Mouse (Mus musculus) liver, embryonic 12.5 days (tissue): Measurements from ENCODE around the gene Sbno1. TPM values are rescaled to one million over a fixed set of nuclear protein-coding genes. Genes with fewer than 3 reads are reported as not detected.

Experiments
- ATAC-seq: fragments of 200-750 bp; cut with Nextera tagmentation; 2 replicates; pipeline ENCODE4 v1.8.0; 2017; ENCODE audit warnings: moderate number of reproducible peaks, mild to moderate bottlenecking, moderate library complexity
- H3K27ac ChIP-seq: fragments of 300-500 bp; sonication (generic); 2 replicates; pipeline ENCODE4 v1.5.1; 2016; ENCODE audit warnings: mild to moderate bottlenecking
- H3K27me3 ChIP-seq: fragments of 300-500 bp; sonication (generic); replicated peaks from 2 replicates; pipeline ENCODE4 v1.6.1; 2016; ENCODE audit warnings: mild to moderate bottlenecking, moderate library complexity
- H3K36me3 ChIP-seq: fragments of 300-500 bp; sonication (generic); 2 replicates; pipeline ENCODE4 v1.6.1; 2016; ENCODE audit warnings: mild to moderate bottlenecking, moderate library complexity
- H3K4me1 ChIP-seq: fragments of 300-500 bp; sonication (generic); 2 replicates; pipeline ENCODE4 v1.6.1; 2016
- H3K4me2 ChIP-seq: fragments of 300-500 bp; sonication (generic); 2 replicates; pipeline ENCODE4 v1.6.1; 2016; ENCODE audit warnings: mild to moderate bottlenecking, moderate library complexity
- H3K4me3 ChIP-seq: fragments of 300-500 bp; sonication (generic); 2 replicates; pipeline ENCODE4 v1.5.1; 2016; ENCODE audit warnings: mild to moderate bottlenecking, moderate library complexity
- H3K9ac ChIP-seq: fragments of 300-500 bp; sonication (generic); 2 replicates; pipeline ENCODE4 v1.6.1; 2016; ENCODE audit warnings: mild to moderate bottlenecking, moderate library complexity
- H3K9me3 ChIP-seq: fragments of 300-500 bp; sonication (generic); replicated peaks from 2 replicates; pipeline ENCODE4 v1.6.1; 2016; ENCODE audit warnings: mild to moderate bottlenecking, moderate library complexity
- WGBS: fragments of 180-500 bp; shearing (Covaris S2); methylation state at CpG from one replicate; pipeline ENCODE4 v1.1.7; 2016; ENCODE audit not compliant: insufficient replicate concordance; 5-methylcytosine and 5-hydroxymethylcytosine counted together
- polyA plus RNA-seq: library from polyadenylated mRNA; unstranded; fragments of >200 nt; fragmentation: Nextera tagmentation; extraction: Ambion mirVana; gene quantifications from 2 replicates; pipeline ENCODE4 v1.2.1, GENCODE M21; 2016

The Sbno1 gene
- polyA plus RNA-seq, 1 experiment from 2014 or later: 60.1 TPM

DNA sequence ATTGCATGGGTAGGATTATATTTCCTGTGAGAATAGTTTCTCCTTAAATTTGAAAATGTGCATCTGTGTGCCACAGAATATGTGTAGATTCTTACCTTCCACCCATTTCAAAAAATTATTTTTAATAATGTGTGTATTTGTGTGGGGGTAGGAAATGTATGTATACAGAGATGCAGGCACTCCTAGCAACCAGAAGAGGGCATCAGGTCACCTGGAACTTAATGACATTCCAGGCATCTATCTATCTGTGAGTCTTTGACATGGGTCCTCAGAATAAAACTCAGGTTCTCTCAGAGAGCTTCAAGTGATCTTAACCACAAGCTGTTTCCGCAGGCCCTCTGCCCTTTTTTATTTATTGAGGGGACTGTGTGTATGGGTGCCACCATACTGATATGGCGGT is 66.2 kb downstream of the Sbno1 start:
- Histone ChIP-seq H3K4me2 (no peak overlapping the region), H3K9ac (no peak overlapping the region), H3K4me3 (no peak overlapping the region), H3K36me3 (no peaks in the 10 kb centered on the region), H3K4me1 (peaks cover 6% of the 10 kb centered on the region; the same call in 1 of the 2 replicates), H3K27me3 (no peaks in the 10 kb centered on the region), H3K9me3 (no peaks in the 10 kb centered on the region), H3K27ac (no peak overlapping the region)
- WGBS: 68% methylated on average over 2 of the region's 2 CpGs
- ATAC-seq: no peak

DNA sequence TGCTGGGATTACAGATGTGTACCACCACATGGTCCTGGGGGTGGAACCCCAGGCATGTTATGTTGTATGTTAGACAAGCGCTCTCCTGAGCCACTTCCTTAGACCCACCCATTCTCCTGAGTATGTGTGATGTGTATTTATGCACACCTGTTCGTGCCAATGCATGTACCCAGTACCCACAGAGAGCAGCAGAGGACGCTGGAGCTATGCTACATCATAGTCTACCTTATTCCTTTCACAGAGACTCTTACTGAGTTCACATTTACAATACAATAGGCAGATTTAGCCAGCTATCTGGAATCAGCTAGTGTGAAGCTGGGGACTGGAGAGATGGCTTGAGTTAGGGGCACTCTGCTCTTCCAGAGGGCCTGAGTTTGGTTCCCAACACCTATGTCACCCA is 69.1 kb downstream of the Sbno1 start:
- WGBS: 53% methylated on average over 3 of the region's 3 CpGs
- H3K9me3 ChIP-seq: no peaks in the 10 kb centered on the region
- no peaks in the 10 kb centered on the region for H3K36me3 ChIP-seq
- H3K4me2 ChIP-seq: no peak overlapping the region
- no peaks in the 10 kb centered on the region for H3K27me3 ChIP-seq
- no peak overlapping the region for H3K4me3 ChIP-seq
- no peak for ATAC-seq
- peaks cover 24% of the 10 kb centered on the region for H3K4me1 ChIP-seq
- no peak overlapping the region for H3K9ac ChIP-seq
- no peak overlapping the region for H3K27ac ChIP-seq

- Histone ChIP-seq H3K27ac (no peak overlapping the region), H3K9me3 (no peaks in the 10 kb centered on the region), H3K4me1 (peaks cover 36% of the 10 kb centered on the region), H3K4me3 (peak overlapping the region; percentile 96), H3K9ac (peak overlapping the region; percentile 98), H3K36me3 (peaks cover 6% of the 10 kb centered on the region), H3K27me3 (no peaks in the 10 kb centered on the region), H3K4me2 (peak overlapping the region; percentile 96)
- WGBS: 9% methylated on average over 12 of the region's 12 CpGs
- ATAC-seq: no peak
Measured at GRCm38 (mm10) chr5:124355425-124355959, 70.3 kb downstream of the Sbno1 start.

GRCm38 (mm10) chr5:124354574-124355424 is 71.0 kb downstream of the Sbno1 start:
- peaks cover 13% of the 10 kb centered on the region for H3K36me3 ChIP-seq
- H3K4me2 ChIP-seq: peak overlapping the region; percentile 96
- peak overlapping the region; percentile 96 for H3K4me3 ChIP-seq
- peak; percentile 75 for ATAC-seq
- H3K9ac ChIP-seq: peak overlapping the region; percentile 98
- H3K9me3 ChIP-seq: no peaks in the 10 kb centered on the region
- peak overlapping the region; percentile 93 for H3K27ac ChIP-seq
- no peaks in the 10 kb centered on the region for H3K27me3 ChIP-seq
- WGBS: under 1% methylated on average over 35 of the region's 60 CpGs
- peaks cover 41% of the 10 kb centered on the region for H3K4me1 ChIP-seq

DNA sequence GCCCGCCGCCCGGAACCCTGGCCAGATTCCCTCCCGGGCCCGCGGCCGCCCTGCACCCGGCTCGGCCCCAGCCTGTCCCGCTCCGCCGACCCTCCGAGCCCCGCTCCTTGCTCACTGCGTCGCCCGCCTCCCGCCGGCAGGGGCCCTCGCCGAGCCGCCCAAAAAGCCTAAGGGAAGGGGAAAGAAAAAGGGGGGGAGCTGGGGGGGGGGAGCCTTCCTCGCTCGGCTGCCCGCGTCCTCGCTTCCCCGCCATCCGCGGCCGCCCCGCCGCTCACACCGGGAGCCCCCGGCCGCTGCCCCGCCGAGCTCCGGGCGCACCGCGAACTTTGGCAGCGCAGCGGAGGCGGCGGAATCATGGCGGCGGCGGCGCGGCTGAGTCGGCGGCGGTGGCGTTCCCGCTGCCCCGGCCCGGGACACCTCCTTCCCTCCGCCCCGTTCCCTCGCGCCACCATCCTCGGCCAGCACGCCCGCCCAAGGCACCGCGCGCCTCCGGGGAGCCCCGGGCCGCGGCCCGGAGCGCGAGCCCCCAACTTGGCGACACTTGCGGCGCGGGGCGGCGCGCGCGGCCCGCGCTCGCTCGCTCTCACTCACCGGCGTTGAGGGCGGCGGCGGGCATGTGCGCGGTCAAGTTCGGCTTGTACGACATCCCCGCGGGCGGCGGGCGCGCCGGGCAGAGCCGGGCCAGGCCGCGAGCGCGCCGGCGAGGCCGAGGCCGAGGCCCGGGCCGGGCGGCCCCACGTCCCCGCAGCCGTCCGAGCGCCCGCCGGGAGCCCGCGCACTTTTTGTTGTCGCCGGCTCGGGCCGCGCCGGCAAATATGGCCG is 71.9 kb downstream of the Sbno1 start:
- under 1% methylated on average over 86 of the region's 132 CpGs for WGBS
- H3K9me3 ChIP-seq: no peaks in the 10 kb centered on the region
- peak overlapping the region; percentile 98 for H3K9ac ChIP-seq
- peak overlapping the region; percentile 96 for H3K4me3 ChIP-seq
- H3K4me2 ChIP-seq: peak overlapping the region; percentile 96
- peaks cover 48% of the 10 kb centered on the region for H3K4me1 ChIP-seq
- peaks cover 22% of the 10 kb centered on the region for H3K36me3 ChIP-seq
- peak overlapping the region; percentile 93 for H3K27ac ChIP-seq
- no peaks in the 10 kb centered on the region for H3K27me3 ChIP-seq
- ATAC-seq: peak; percentile 53

DNA sequence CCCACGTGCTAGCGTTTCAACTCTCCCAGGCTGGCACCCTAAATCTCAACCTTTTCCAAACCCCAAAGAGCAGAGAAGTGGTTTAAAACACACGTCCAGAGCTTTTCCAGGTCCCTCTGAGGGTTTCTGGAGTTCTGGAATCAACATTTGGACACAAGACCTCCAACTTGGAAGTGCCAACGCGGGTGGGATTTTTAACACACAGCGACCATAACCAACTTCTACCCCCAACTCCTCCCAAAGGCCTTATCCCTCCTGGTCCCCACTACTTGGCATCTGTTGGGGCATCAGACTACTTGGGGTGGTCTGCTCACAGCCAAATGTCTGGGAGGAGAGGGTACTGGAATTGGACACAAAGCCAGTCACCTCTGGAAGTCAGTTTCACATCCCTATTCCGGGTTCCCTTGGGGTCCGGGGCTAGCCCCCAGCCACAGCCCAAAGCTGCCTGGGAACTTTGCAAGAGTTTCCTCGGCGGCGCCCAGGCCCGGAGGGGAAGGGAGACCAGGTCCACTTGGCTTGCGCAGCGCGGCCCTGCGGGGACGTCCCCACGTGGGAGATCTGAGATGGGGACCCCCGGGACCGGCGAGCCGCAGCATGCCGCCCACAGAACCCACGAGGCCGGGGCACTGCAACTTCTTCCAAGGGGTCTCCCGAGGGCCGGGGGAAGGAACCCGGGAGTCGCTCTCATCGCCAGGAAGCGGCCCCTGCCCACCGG is 72.6 kb downstream of the Sbno1 start:
- H3K4me2 ChIP-seq: peak overlapping the region; percentile 96
- no peaks in the 10 kb centered on the region for H3K9me3 ChIP-seq
- peak overlapping the region; percentile 96 for H3K4me3 ChIP-seq
- peak overlapping the region; percentile 98 for H3K9ac ChIP-seq
- H3K36me3 ChIP-seq: peaks cover 30% of the 10 kb centered on the region
- peak overlapping the region; percentile 93 for H3K27ac ChIP-seq
- peaks cover 48% of the 10 kb centered on the region for H3K4me1 ChIP-seq
- ATAC-seq: no peak
- H3K27me3 ChIP-seq: no peaks in the 10 kb centered on the region
- WGBS: under 1% methylated on average over 31 of the region's 32 CpGs

DNA sequence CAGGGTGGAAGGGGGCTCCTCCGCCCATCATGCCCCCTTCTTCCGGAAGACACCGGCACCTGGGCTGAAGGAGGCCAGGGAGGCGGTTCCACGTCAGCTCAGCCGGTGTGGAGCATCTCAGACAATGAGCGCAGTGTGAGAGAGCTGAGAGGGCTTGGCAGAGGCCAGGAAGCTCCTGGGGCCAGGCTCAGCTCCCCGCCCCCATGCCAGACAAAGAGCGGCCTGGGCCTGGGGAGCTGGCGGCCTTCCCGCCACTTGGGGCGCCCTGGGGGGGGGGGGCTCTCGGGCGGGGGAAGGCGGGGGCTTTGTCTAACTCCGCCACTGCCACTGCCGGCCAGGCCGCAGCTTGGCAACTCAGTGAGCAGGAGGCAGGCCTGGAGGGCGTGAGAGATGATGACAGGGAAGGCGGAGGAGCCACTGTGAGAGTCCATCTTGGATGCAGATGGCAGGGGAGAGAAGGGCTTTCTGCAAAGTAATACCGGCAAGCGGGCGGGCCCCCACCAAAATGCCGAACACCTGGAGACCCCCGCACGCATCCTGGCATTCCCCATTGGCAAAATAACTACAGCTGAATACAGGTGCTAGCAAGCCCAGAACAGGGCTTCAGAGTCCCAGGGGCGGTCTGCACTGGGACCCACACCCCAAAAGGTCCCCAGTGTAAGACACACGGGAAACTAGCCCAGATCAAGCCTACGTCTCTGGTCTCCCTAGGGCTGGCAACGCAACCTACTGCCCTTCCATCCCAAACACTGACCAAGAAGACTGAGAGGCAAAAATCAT is 73.5 kb downstream of the Sbno1 start:
- H3K4me3 ChIP-seq: peak overlapping the region; percentile 96
- whole genome bisulfite sequencing: 8% methylated on average over 30 of the region's 30 CpGs
- peak overlapping the region; percentile 96 for H3K4me2 ChIP-seq
- peak overlapping the region; percentile 93 for H3K27ac ChIP-seq
- no peaks in the 10 kb centered on the region for H3K9me3 ChIP-seq
- H3K36me3 ChIP-seq: peaks cover 37% of the 10 kb centered on the region
- ATAC-seq: peak; percentile 64
- H3K27me3 ChIP-seq: no peaks in the 10 kb centered on the region
- H3K9ac ChIP-seq: peak overlapping the region; percentile 98
- peaks cover 48% of the 10 kb centered on the region for H3K4me1 ChIP-seq

DNA sequence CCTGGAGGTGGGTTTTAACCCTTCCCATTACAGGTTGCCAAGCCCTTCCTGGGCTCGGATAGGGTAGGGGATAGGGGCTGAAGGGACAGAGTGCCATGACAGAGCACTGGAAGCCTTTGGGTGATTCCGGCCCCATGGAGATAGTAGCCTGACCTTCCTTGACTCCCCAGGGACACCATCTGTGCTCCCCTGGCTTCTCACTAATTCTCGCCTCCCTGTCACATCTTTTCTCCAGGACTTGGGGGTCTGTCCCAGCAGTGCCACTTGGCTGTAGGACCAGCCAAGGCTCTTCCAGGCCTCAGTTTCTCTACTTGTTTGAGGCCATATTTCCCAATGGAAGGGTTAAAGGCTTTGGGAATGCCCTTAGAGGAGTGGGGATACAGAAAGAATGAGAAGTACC is 74.2 kb downstream of the Sbno1 start:
- H3K4me3 ChIP-seq: peak overlapping the region; percentile 96
- peak overlapping the region; percentile 96 for H3K4me2 ChIP-seq
- peak overlapping the region; percentile 98 for H3K9ac ChIP-seq
- H3K27ac ChIP-seq: peak overlapping the region; percentile 93
- ATAC-seq: no peak
- peaks cover 44% of the 10 kb centered on the region for H3K36me3 ChIP-seq
- peaks cover 48% of the 10 kb centered on the region for H3K4me1 ChIP-seq
- WGBS: 60% methylated on average over 3 of the region's 3 CpGs
- H3K9me3 ChIP-seq: no peaks in the 10 kb centered on the region
- H3K27me3 ChIP-seq: no peaks in the 10 kb centered on the region

DNA sequence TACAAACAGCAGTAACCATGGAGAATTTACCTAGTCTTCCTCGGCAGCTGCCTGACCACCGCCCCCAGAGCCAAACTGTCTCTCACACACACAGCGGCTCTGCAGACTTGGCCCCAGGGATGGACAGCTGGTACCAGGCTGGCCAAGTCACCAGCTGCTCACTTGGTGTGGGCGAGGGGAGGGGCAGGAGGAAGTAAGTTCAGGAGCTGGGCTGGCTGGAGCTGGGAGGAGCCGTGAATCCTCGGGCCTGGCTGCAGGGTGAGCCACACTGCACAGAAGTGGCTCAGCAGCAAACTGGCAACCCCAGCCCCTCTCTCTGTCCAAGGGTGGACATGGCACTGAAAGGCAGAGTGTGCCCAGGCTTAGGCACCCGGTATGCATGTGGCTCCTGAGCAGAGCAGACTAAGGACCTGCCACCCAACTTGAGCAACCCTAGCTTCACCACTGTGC is 74.7 kb downstream of the Sbno1 start:
- no peaks in the 10 kb centered on the region for H3K9me3 ChIP-seq
- peak overlapping the region; percentile 96 for H3K4me2 ChIP-seq
- H3K27ac ChIP-seq: peak overlapping the region; percentile 93
- H3K36me3 ChIP-seq: peaks cover 49% of the 10 kb centered on the region
- 51% methylated on average over 7 of the region's 7 CpGs for WGBS
- H3K4me3 ChIP-seq: no peak overlapping the region
- no peak for ATAC-seq
- peak overlapping the region; percentile 98; the same call in 1 of the 2 replicates for H3K9ac ChIP-seq
- H3K4me1 ChIP-seq: peaks cover 48% of the 10 kb centered on the region
- no peaks in the 10 kb centered on the region for H3K27me3 ChIP-seq

DNA sequence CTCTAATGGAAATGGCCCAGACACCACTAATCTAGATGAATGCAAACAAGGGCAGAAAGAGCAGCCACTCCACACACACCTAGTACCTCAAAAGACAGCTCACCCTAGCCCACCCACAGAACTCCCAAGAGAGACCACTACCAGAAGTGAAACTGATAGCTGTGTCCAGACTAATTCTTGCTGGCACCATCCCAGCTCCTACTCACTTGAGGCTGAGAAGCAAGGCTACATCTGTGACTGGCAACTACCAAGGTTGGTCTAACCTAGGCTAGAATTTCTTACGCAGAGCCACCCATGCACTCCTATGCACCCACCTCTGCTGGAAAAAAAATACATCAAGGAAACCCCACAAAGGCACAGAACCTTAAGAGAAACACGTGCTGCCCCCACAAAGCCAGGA is 75.5 kb downstream of the Sbno1 start:
- H3K9ac ChIP-seq: no peak overlapping the region
- H3K36me3 ChIP-seq: peaks cover 52% of the 10 kb centered on the region
- peaks cover 45% of the 10 kb centered on the region for H3K4me1 ChIP-seq
- H3K9me3 ChIP-seq: no peaks in the 10 kb centered on the region
- no peaks in the 10 kb centered on the region for H3K27me3 ChIP-seq
- no peak overlapping the region for H3K27ac ChIP-seq
- 0 out of 2 replicates have a peak overlapping the region, but pooled peaks have one; percentile 96 for H3K4me2 ChIP-seq
- no peak for ATAC-seq
- H3K4me3 ChIP-seq: no peak overlapping the region
- 88% methylated on average over 2 of the region's 2 CpGs for WGBS

GRCm38 (mm10) chr5:124349196-124349595 is 76.6 kb downstream of the Sbno1 start:
- no peaks in the 10 kb centered on the region for H3K27me3 ChIP-seq
- peaks cover 61% of the 10 kb centered on the region for H3K36me3 ChIP-seq
- H3K4me3 ChIP-seq: no peak overlapping the region
- H3K9ac ChIP-seq: no peak overlapping the region
- H3K9me3 ChIP-seq: no peaks in the 10 kb centered on the region
- H3K4me2 ChIP-seq: no peak overlapping the region
- ATAC-seq: no peak
- peaks cover 42% of the 10 kb centered on the region for H3K4me1 ChIP-seq
- 0 out of 2 replicates have a peak overlapping the region, but pooled peaks have one; percentile 6 for H3K27ac ChIP-seq
- 89% methylated on average over 17 of the region's 17 CpGs for WGBS
